Mouse (Mus musculus) bone marrow, adult 2 months (tissue): ENCODE measurements around the gene R3hdm4.

Experiments
- CTCF ChIP-seq: fragments of 200-500 bp; IDR thresholded peaks from 2 replicates; pipeline ENCODE4 v1.5.1; 2011; ENCODE audit warnings: low read length, control low read depth; ENCODE audit not compliant: control insufficient read depth, insufficient read depth
- POLR2A ChIP-seq: fragments of 200-500 bp; IDR thresholded peaks from 2 replicates; pipeline ENCODE4 v1.6.1; 2011; ENCODE audit warnings: low read depth, mild to moderate bottlenecking, control low read depth, low read length, borderline replicate concordance; ENCODE audit not compliant: control insufficient read depth

DNA sequence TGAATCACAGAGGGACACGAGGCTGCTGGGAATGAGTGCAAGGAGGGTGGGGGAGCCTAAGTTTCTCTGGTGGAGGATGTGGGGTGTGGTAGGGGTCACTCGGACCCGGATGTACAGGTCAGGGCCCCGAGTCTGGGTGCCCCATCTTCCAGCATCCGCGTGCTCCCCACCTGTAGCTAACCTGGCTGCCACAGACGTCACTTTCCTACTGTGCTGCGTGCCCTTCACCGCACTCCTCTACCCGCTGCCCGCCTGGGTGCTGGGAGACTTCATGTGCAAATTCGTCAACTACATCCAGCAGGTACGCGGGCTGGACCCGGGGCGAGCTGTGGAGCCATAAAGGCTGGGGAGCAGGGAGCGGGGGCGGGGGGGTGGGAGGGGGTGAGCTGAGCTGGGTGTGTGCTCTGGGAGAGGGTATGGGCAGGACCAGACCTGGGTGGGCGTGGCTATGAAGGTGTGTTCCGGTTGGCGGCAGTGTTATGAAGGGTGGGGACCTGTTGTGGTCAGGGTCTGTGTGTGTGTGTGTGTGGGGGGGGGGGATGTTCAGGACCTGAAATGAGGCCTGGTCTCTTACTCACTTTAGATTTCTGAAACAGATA lies 1.7 kb downstream of the R3hdm4 start:
- TF ChIP-seq CTCF (no peak), POLR2A (no peak)
